Comparison of ENCODE assay signal across 20 mouse cellular contexts in genomic region chr12:100928286-100928685, GRCm38 (mm10).
"Had no signal": no experiment of that assay in that cellular context is flagged by ENCODE, and none has a peak within 500 bp of the region (broad histone marks: within the 10 kb centered on the region; RNA-seq: fewer than 3 reads in every experiment).

No protein-coding gene starts in this region.

- H3K4me1 ChIP-seq: limb, embryonic 12.5 days; limb, embryonic 15.5 days; midbrain, embryonic 12.5 days had no signal

- H3K27me3 ChIP-seq: limb, embryonic 12.5 days; limb, embryonic 15.5 days; midbrain, embryonic 12.5 days; neural tube, embryonic 13.5 days had no signal

- DNase-seq: kidney, adult 18-20 months; kidney, adult 9 months; kidney, postnatal 14 days; kidney, postnatal 4 days; left cerebral cortex, postnatal 4 days; liver, postnatal 0 days; lung, embryonic 14.5 days; right cerebral cortex, adult 18-20 months; right cerebral cortex, postnatal 14 days; right cerebral cortex, postnatal 4 days; spleen, adult 18-20 months; thymus, postnatal 25 days had no signal

- H3K4me3 ChIP-seq: limb, embryonic 12.5 days; limb, embryonic 15.5 days; midbrain, embryonic 12.5 days; myocyte; neural tube, embryonic 13.5 days had no signal

- H3K27ac ChIP-seq: limb, embryonic 12.5 days; limb, embryonic 15.5 days; liver, embryonic 14.5 days; macrophage; midbrain, embryonic 12.5 days; neural tube, embryonic 13.5 days; stomach, postnatal 0 days had no signal
